Mouse (Mus musculus) liver (tissue): ENCODE results near the gene Gm37240.

ENCODE experiments used
- DNase-seq: peaks from one replicate; pipeline ENCODE4 v3.0.0-alpha.2; 2020; ENCODE audit warnings: mixed read lengths

Gm37240 gene

GRCm38 (mm10) chr3:85318256-85318655 is 569.1 kb downstream of the Gm37240 start:
- DNase-seq: no peak

GRCm38 (mm10) chr3:85317306-85317705 is 570.0 kb downstream of the Gm37240 start:
- DNase-seq: no peak

GRCm38 (mm10) chr3:85314961-85315360 is 572.4 kb downstream of the Gm37240 start:
- no peak for DNase-seq

GRCm38 (mm10) chr3:85313646-85314255 is 573.6 kb downstream of the Gm37240 start:
- no peak for DNase-seq

GRCm38 (mm10) chr3:85311176-85311575 is 576.1 kb downstream of the Gm37240 start:
- DNase-seq: no peak

- DNase-seq: no peak
Measured at GRCm38 (mm10) chr3:85310401-85310989, 576.8 kb downstream of the Gm37240 start.

GRCm38 (mm10) chr3:85309168-85309567 is 578.1 kb downstream of the Gm37240 start:
- no peak for DNase-seq

GRCm38 (mm10) chr3:85308706-85309105 is 578.6 kb downstream of the Gm37240 start:
- DNase-seq: no peak

GRCm38 (mm10) chr3:85301851-85302250 is 585.5 kb downstream of the Gm37240 start:
- no peak for DNase-seq

- no peak for DNase-seq
Measured at GRCm38 (mm10) chr3:85301336-85301735, 586.0 kb downstream of the Gm37240 start.

GRCm38 (mm10) chr3:85299649-85300550 is 587.4 kb downstream of the Gm37240 start:
- DNase-seq: no peak

- no peak for DNase-seq
Measured at GRCm38 (mm10) chr3:85295229-85295628, 592.1 kb downstream of the Gm37240 start.

GRCm38 (mm10) chr3:85287627-85288026 is 599.7 kb downstream of the Gm37240 start:
- no peak for DNase-seq

GRCm38 (mm10) chr3:85284483-85284882 is 602.8 kb downstream of the Gm37240 start:
- DNase-seq: no peak

GRCm38 (mm10) chr3:85282816-85283215 is 604.5 kb downstream of the Gm37240 start:
- no peak for DNase-seq

GRCm38 (mm10) chr3:85275075-85275474 is 612.2 kb downstream of the Gm37240 start:
- DNase-seq: peak; percentile 10

- DNase-seq: no peak
Measured at GRCm38 (mm10) chr3:85271491-85271890, 615.8 kb downstream of the Gm37240 start.

- DNase-seq: no peak
Measured at GRCm38 (mm10) chr3:85264963-85265362, 622.4 kb downstream of the Gm37240 start.

- no peak for DNase-seq
Measured at GRCm38 (mm10) chr3:85264546-85264945, 622.8 kb downstream of the Gm37240 start.

GRCm38 (mm10) chr3:85254526-85254925 is 632.8 kb downstream of the Gm37240 start:
- DNase-seq: no peak

GRCm38 (mm10) chr3:85251631-85252030 is 635.7 kb downstream of the Gm37240 start:
- DNase-seq: no peak

GRCm38 (mm10) chr3:85246131-85246530 is 641.2 kb downstream of the Gm37240 start:
- DNase-seq: no peak

GRCm38 (mm10) chr3:85236546-85236945 is 650.8 kb downstream of the Gm37240 start:
- DNase-seq: no peak

GRCm38 (mm10) chr3:85232846-85233245 is 654.5 kb downstream of the Gm37240 start:
- DNase-seq: no peak
